18 mouse cellular contexts compared by ENCODE assay signal in genomic region chr9:118647495-118647894, GRCm38 (mm10). TPM values are rescaled to one million over a fixed set of nuclear protein-coding genes. Genes with fewer than 3 reads are reported as not detected.
A peak's percentile ranks its signal among the peaks of the same experiment; 100 is the strongest.
DNase-seq lines count a peak whose midpoint lies in the region; ATAC-seq and TF ChIP-seq lines count a peak whose summit lies in the region.
"Had no signal": no experiment of that assay in that cellular context is flagged by ENCODE, and none has a peak within 500 bp of the region (broad histone marks: within the 10 kb centered on the region; RNA-seq: fewer than 3 reads in every experiment).

No protein-coding gene starts in this region.

- no peak for ATAC-seq in kidney, postnatal 0 days (replicated peaks; ENCODE audit: low FRiP score, low read depth)
- no peak for ATAC-seq in megakaryocyte-erythroid progenitor cell, adult 5-6 weeks (replicated peaks; ENCODE audit: low FRiP score, low TSS enrichment, poor library complexity, severe bottlenecking)
- ATAC-seq: forebrain, postnatal 0 days; hindbrain, embryonic 16.5 days; midbrain, embryonic 15.5 days had no signal

- no peak overlapping the region for H3K9ac ChIP-seq in kidney, postnatal 0 days (ENCODE audit: low read depth, low read length)
- H3K9ac ChIP-seq: forebrain, postnatal 0 days; midbrain, embryonic 15.5 days had no signal

- no peaks in the 10 kb centered on the region for H3K9me3 ChIP-seq in heart, embryonic 10.5 days
- no peaks in the 10 kb centered on the region for H3K9me3 ChIP-seq in kidney, postnatal 0 days (replicated peaks; ENCODE audit: low read length)
- H3K9me3 ChIP-seq: midbrain, embryonic 15.5 days had no signal

- 59% methylated on average over 3 of the region's 3 CpGs for WGBS in heart, embryonic 10.5 days
- WGBS in kidney, postnatal 0 days: 58% methylated on average over 3 of the region's 3 CpGs

- H3K4me2 ChIP-seq in kidney, postnatal 0 days (ENCODE audit: low read length): no peak overlapping the region
- H3K4me2 ChIP-seq: midbrain, embryonic 15.5 days had no signal

- intact Hi-C loops in heart, postnatal 25 days (cut with DNase I): no loop called here

- peak; percentile 95 for DNase-seq in heart, adult 11 months
- DNase-seq in heart, embryonic 10.5 days (ENCODE audit: low spot score): no peak
- no peak for DNase-seq in kidney, postnatal 0 days (ENCODE audit: low spot score)
- DNase-seq in kidney, postnatal 25 days: no peak
- DNase-seq in heart, postnatal 25 days (ENCODE audit: low spot score): peak; percentile 24
- DNase-seq in lung, postnatal 36 days: peak; percentile 79
- DNase-seq: cerebellum, adult 9-10 months; embryo, embryonic 11 days; forebrain, postnatal 0 days; gastrocnemius, adult 2 months; kidney, adult 11 months; right cerebral cortex, postnatal 25 days; thymus, postnatal 36 days had no signal

- H3K4me1 ChIP-seq in heart, embryonic 10.5 days: peaks cover 26% of the 10 kb centered on the region
- H3K4me1 ChIP-seq in kidney, postnatal 0 days (replicated peaks; ENCODE audit: insufficient read depth, low read length): 0 out of 2 replicates have a peak, but pooled peaks cover 6% of the 10 kb centered on the region
- H3K4me1 ChIP-seq: midbrain, embryonic 15.5 days had no signal

- H3K27me3 ChIP-seq in heart, embryonic 10.5 days (ENCODE audit: insufficient read depth, poor library complexity, severe bottlenecking): 0 out of 2 replicates have a peak, but pooled peaks cover 11% of the 10 kb centered on the region
- H3K27me3 ChIP-seq in kidney, postnatal 0 days (ENCODE audit: insufficient read depth, low read length): no peaks in the 10 kb centered on the region
- H3K27me3 ChIP-seq: midbrain, embryonic 15.5 days had no signal

- H3K36me3 ChIP-seq in heart, embryonic 10.5 days: peaks cover 13% of the 10 kb centered on the region
- no peaks in the 10 kb centered on the region for H3K36me3 ChIP-seq in kidney, postnatal 0 days (ENCODE audit: insufficient read depth, low read length)
- H3K36me3 ChIP-seq: midbrain, embryonic 15.5 days had no signal

- no peak overlapping the region for H3K27ac ChIP-seq in heart, embryonic 10.5 days
- peak overlapping the region; percentile 31; the same call in 1 of the 2 replicates for H3K27ac ChIP-seq in kidney, postnatal 0 days
- H3K27ac ChIP-seq: macrophage; midbrain, embryonic 15.5 days had no signal

- no peak overlapping the region for H3K4me3 ChIP-seq in heart, embryonic 10.5 days
- no peak overlapping the region for H3K4me3 ChIP-seq in kidney, postnatal 0 days (replicated peaks; ENCODE audit: low read depth, low read length)
- H3K4me3 ChIP-seq: gastrocnemius, adult 2 months; midbrain, embryonic 15.5 days had no signal

- no peak for TF ChIP-seq CTCF in kidney, postnatal 0 days (IDR thresholded peaks at IDR 0.05; ENCODE audit: low read depth)

RNA-seq across cellular contexts. Expression of gene Itga9, which starts 41.0 kb away (rescaled TPM):
- 8.3 and 8.9 TPM in 2 replicates for polyA plus RNA-seq in heart, embryonic 10.5 days (2016; fragmentation: Nextera tagmentation; extraction: Ambion mirVana)
- polyA plus RNA-seq in kidney, postnatal 0 days (2015; fragmentation: Nextera tagmentation; extraction: Ambion mirVana): 21.4 and 23.2 TPM in 2 replicates
- 10 to 100 TPM; 65.5 to 72.7 TPM for total RNA-seq in heart, postnatal 25 days (2021)
- total RNA-seq in megakaryocyte-erythroid progenitor cell, adult 5-6 weeks (2014; fragmentation: Nextera tagmentation): 0.02 and 5.6 TPM in 2 replicates
- 0.50 TPM in 1 of 2 replicates, not detected in the other for total RNA-seq in megakaryocyte-erythroid progenitor cell, adult 5-6 weeks (2017)
- polyA plus RNA-seq: C2C12 had no signal

Comparison
In these comparisons a context has a peak if more than half of its experiments do, and no peak if none do; other contexts are left out.
1. DNase-seq: peak in heart, adult 11 months (single experiment), heart, postnatal 25 days (single experiment) and lung, postnatal 36 days (single experiment); none in heart, embryonic 10.5 days (single experiment), kidney, postnatal 0 days (single experiment) and kidney, postnatal 25 days (0 of 2).
2. RNA of gene Itga9, which starts 41.0 kb away (total RNA-seq): 65.5 to 72.7 TPM in heart, postnatal 25 days; 0.02 to 5.6 TPM in megakaryocyte-erythroid progenitor cell, adult 5-6 weeks; every median in the first group is over 10 times any median in the second.